Mouse (Mus musculus) ES-E14 (cell line): ENCODE results near the gene Fam160a1.

Source experiments
- CHD2 ChIP-seq: IDR thresholded peaks from 2 replicates; pipeline ENCODE4 v1.6.1; 2014; ENCODE audit warnings: mild to moderate bottlenecking, low read depth, low read length, inconsistent platforms
- HCFC1 ChIP-seq: IDR thresholded peaks from 2 replicates; pipeline ENCODE4 v1.6.1; 2012; ENCODE audit warnings: low read length, inconsistent platforms, borderline replicate concordance; ENCODE audit not compliant: insufficient read depth
- MAFK ChIP-seq: IDR thresholded peaks from 2 replicates; pipeline ENCODE4 v1.6.1; 2014; ENCODE audit warnings: mild to moderate bottlenecking, low read depth, low read length, inconsistent platforms; ENCODE audit not compliant: insufficient read depth
- ZNF384 ChIP-seq: IDR thresholded peaks from 2 replicates; pipeline ENCODE4 v1.6.1; 2012; ENCODE audit warnings: low read depth, low read length, inconsistent platforms

- TF ChIP-seq CHD2 (no peak), MAFK (no peak), ZNF384 (no peak), HCFC1 (no peak)
Observed at GRCm38 (mm10) chr3:85655538-85655937, 161.6 kb downstream of the Fam160a1 start.
